Mouse (Mus musculus) layer of hippocampus, adult 18-20 months (tissue): ENCODE data around the gene Rfx4. TPM values are rescaled to one million over a fixed set of nuclear protein-coding genes. Genes with fewer than 3 reads are reported as not detected.

ENCODE experiments used
- DNase-seq, 2 experiments: peaks; one replicate each; pipeline ENCODE4 v3.0.0; 2022; ENCODE audit warnings: low spot score in 2 of 2
- total RNA-seq, 2 experiments: library from RNA; stranded (reverse); gene quantifications; 2 replicates each; pipeline ENCODE4 v1.2.3; 2021

Gene Rfx4
- total RNA-seq, 2 experiments from 2014 or later = 9.2 to 12.6 TPM

DNA sequence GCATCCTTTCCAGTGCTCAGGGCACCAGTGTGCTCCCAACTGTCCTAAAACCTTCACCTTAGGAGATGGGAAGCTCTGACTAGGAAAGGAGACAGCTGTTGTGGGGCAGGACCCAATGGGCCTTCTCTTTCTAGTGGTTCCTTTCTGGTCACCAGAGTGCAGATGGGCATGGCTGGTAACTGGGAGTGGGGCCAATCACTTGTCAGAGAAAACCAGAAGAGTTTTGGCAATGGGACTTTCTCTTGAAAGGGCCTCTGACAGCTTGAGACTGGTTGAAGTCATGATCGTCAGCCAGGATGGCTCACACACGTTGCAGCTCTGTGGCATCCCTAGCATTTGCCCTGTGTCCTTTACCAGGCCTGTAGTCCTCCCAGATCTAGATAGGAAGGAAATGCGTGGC, 152.1 kb downstream of the Rfx4 start:
- DNase-seq = no peak

- no peak for DNase-seq
These were observed 152.6 kb downstream of the Rfx4 start for GRCm38 (mm10) chr10:84908471-84908870.

DNA sequence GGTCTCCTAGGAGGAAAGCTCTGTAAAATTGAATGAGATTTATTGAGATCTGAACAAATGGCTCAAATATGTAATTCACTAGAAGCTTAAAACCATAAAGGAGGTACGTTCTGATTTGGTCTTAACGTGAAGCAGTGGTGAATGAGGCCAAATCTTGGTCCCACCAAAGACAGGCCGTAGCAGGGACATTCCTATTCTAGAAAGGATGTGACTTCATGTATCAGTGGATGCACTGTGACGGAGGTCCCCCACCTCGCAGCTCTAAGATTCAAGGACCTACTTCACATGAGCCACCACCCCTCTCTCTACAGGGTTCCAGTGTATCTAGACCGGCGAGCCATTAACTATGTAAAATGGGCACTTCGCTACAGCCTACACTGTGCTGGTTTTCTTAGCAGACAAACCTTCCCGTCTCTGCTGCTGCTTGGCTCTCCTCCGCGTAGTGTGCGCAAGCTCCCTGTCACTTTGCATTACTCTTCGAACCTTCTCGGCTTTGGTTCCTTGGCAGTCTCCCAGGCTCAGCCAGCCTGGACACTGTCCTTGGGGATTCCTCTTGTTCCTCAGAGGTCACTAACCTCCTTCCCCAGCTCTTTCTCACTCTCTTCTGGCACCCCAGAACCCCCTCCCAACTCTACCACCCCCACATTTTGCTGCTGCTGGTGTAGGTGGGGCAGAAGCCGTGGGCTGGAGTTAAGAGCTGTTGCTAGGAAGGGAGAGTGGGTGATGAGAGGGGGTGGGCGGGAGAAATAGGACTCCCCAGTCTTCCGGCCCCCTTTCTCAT, 153.3 kb downstream of the Rfx4 start:
- DNase-seq = peak in 1 of 2 experiments; percentile 48

DNA sequence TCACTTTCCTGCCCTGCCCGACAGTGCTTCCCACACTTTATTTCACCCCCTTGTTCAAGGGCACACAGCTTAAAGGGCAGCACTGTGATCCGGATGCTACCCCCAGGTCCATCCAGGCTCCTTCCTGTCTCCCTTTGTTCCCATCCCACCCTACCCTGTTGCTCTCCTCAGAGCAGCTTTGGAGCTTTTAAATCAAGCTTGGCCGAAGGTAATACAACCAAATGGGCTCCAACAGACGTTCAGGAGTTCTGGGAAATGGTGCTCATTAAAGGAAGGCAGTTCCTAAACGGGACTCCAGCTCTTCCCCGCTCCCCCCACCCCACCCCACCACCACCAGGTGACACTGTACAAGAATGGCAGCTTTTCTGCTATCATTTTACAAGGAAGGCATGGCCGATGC, 154.3 kb downstream of the Rfx4 start:
- no peak for DNase-seq

DNA sequence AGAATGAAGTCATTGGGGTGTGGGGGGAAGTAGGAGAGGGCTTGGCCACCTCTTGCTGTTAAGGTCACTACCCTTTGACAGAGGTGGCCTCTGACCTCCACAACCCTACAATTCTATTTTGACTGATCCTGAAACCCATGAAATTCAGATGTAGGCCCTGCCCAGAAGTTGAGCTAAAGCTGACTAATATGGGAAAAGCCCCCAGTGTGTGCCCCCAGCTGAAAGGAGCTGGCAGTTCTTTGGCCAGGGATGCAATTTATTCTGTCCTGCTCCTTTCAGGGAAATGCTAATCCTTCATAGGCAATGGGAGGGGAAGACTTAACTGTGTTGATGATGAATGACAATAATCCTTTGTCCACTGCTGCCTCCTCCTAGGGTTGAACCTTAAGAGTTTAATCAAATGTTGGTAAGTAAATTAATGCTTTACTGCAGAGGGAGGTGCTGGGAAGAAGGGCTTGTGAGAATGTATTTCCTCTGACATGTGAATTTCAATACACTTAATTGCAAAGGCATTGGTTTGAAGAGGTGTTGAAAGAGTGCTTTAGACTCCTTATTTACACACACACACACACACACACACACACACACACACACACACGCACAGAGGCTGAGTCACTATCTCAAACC, 155.0 kb downstream of the Rfx4 start:
- DNase-seq = no peak

DNA sequence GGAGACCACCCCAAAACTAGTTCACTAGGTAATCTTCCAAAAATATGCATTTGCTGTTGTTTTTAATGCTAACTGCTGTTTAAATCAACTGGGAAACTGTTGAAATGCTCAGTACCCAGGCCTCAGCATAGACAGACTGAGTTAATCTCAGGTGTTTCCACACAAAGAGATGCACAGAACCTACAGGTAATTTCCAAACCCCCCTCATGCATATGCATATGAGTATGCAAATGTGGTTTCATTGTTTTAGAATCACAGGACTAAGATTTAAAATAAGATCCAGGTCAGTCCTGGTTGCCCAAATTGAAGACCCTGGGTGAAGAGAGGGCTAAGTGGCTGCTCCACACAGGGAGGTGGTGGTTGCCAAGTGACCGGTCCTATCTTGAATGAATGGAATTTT, 157.3 kb downstream of the Rfx4 start:
- DNase-seq = no peak

GRCm38 (mm10) chr10:84915476-84915875, 159.6 kb downstream of the Rfx4 start:
- no peak for DNase-seq

DNA sequence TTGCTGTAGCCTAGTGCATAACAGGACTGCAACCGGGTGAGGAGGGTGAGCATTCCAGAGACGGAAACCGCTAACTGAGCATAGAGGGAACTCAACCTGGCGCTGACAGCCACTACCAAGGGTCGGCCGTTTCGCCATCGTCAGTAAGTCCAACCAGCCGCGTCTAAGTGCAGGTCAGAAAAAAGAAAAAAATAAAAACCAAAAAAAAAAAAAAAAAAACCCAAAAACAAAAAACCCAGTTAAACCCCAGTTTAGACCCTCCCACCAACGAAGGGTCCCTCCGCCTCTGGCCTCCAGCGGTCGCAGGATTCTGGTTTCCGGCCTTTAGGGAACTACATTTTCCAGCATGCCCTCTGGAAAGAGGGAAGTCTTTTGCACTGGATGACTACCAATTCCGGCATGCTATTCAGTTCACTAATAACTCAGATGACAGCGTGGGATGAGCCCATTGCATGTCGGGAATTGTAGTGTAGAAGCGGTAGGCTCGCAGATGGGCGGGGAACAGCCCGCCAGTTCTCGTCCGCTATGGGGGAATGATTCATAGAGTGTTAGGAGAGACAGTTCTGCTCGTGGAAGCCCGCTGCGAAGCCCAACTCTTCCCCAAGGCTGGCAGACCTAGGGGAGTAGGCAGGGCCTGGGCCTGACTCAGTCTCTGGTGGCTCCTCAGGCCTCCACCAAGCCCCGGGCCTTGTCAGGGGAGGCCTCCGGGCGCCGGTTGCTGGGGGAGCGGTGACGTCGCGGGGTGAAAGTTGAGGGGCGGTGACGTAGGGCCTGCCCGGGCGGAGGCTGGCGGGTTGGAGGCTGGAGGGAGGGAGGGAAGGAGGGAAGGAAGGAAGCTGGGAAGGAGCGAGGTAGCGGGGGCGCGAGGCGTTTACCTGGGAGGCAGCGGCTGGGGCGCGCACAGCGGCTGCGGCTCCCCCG, 161.2 kb downstream of the Rfx4 start, which contains the start of gene Ric8b:
TSS of gene Ric8b (plus strand) at position 807 of the 921 bp plus-strand sequence.
- peak; percentile 96 to 98 for DNase-seq

GRCm38 (mm10) chr10:84917731-84918095, 161.9 kb downstream of the Rfx4 start:
- peak; percentile 41 to 63 for DNase-seq

- DNase-seq = no peak
These were observed 170.5 kb downstream of the Rfx4 start for GRCm38 (mm10) chr10:84926336-84926735.

- no peak for DNase-seq
These were observed 171.0 kb downstream of the Rfx4 start for GRCm38 (mm10) chr10:84926885-84927284.

DNA sequence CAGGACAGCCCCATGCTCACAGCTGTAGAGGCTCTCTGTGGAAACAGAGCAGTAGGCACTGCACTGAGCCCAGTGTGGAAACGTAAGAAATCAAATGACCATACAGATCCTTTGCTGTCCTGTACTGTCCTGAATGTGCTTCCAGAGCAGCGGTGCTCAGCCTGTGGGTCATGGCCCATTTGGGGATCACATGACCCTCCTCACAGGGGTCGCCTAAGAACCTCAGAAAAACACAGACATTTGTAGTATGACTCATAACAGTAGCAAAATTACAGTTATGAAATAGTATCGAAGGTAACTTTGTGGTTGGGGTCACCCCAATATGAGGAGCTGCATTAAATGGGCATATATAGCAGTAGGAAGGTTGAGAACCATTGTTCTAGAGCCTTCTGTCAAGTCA, 172.6 kb downstream of the Rfx4 start:
- DNase-seq = no peak

GRCm38 (mm10) chr10:84935553-84936209, 179.8 kb downstream of the Rfx4 start:
- no peak for DNase-seq

- DNase-seq = no peak
These were observed 181.1 kb downstream of the Rfx4 start for GRCm38 (mm10) chr10:84936832-84937515.

- DNase-seq = no peak
These were observed 182.4 kb downstream of the Rfx4 start for GRCm38 (mm10) chr10:84938094-84938820.

GRCm38 (mm10) chr10:84938886-84939285, 183.0 kb downstream of the Rfx4 start:
- no peak for DNase-seq

DNA sequence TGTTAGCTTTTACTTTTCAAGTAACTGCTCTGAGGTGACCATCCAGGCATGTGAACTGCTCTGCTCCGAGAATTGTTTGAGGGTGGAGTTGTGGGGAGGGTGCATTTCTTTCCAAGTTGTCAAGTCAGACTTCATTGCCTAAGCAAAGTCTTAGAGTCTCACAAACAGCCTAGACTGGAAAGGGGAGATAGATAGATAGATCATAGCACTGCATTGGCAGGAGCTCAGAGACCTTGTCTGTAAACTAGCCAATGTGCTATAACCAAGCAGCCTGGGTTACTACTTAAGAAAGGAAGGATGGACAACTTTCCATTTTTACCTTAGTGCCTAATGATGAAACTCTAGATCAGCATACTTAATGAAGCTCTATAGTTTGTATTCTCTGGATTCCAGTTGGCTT, 184.5 kb downstream of the Rfx4 start:
- no peak for DNase-seq

DNA sequence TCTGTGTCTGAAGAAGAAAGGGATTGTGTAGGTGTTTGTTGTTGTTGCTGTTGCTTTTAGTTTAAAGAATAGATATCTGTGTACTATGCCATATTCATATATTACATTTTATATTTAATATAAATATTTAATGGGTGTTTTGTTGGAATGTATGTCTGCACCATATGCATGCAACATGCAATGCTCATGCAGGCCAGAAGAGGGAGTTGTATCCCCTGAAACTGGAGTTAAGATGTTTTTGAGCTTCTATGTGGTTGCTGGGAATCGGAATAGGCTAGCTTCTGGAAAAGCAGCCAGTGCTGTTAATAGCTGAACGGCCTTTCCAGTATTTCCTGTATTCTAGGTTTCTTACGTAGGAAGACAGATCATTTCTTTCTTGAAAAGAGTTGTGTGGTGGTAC, 189.8 kb downstream of the Rfx4 start:
- no peak for DNase-seq

- peak in 1 of 2 experiments; percentile 44 for DNase-seq
These were observed 193.3 kb downstream of the Rfx4 start for GRCm38 (mm10) chr10:84948970-84949683.
